Mouse (Mus musculus) naive thymus-derived CD4-positive, alpha-beta T cell, adult 2 months (primary cell): ENCODE data around the gene Tbc1d16.

Experiments used
- DNase-seq: peaks from one replicate; pipeline ENCODE4 v3.0.0-alpha.2; 2011; ENCODE audit warnings: low read depth

Gene Tbc1d16

GRCm38 (mm10) chr11:119236354-119236753, 8.1 kb upstream of the Tbc1d16 start:
- no peak for DNase-seq

GRCm38 (mm10) chr11:119235596-119235995, 7.3 kb upstream of the Tbc1d16 start:
- DNase-seq: peak; percentile 87

GRCm38 (mm10) chr11:119234770-119235169, 6.5 kb upstream of the Tbc1d16 start:
- DNase-seq: no peak

- DNase-seq: peak; percentile 85
Observed at GRCm38 (mm10) chr11:119228846-119229626, 737 bp upstream of the Tbc1d16 start.

- no peak for DNase-seq
Observed at GRCm38 (mm10) chr11:119227591-119227990, 708 bp downstream of the Tbc1d16 start.

- no peak for DNase-seq
Observed at GRCm38 (mm10) chr11:119225634-119226033, 2.7 kb downstream of the Tbc1d16 start.

GRCm38 (mm10) chr11:119224926-119225325, 3.4 kb downstream of the Tbc1d16 start:
- DNase-seq: no peak

- no peak for DNase-seq
Observed at GRCm38 (mm10) chr11:119223124-119223890, 5.0 kb downstream of the Tbc1d16 start.

GRCm38 (mm10) chr11:119221812-119222510, 6.3 kb downstream of the Tbc1d16 start:
- DNase-seq: no peak

GRCm38 (mm10) chr11:119219816-119220465, 8.4 kb downstream of the Tbc1d16 start:
- no peak for DNase-seq

- DNase-seq: no peak
Observed at GRCm38 (mm10) chr11:119217861-119218260, 10.4 kb downstream of the Tbc1d16 start.

- DNase-seq: no peak
Observed at GRCm38 (mm10) chr11:119215905-119216507, 12.3 kb downstream of the Tbc1d16 start.

- DNase-seq: no peak
Observed at GRCm38 (mm10) chr11:119215038-119215904, 13.0 kb downstream of the Tbc1d16 start.

- no peak for DNase-seq
Observed at GRCm38 (mm10) chr11:119213166-119213885, 15.0 kb downstream of the Tbc1d16 start.

- no peak for DNase-seq
Observed at GRCm38 (mm10) chr11:119211604-119212309, 16.5 kb downstream of the Tbc1d16 start.

- DNase-seq: no peak
Observed at GRCm38 (mm10) chr11:119210321-119211100, 17.8 kb downstream of the Tbc1d16 start.

- DNase-seq: no peak
Observed at GRCm38 (mm10) chr11:119209371-119210025, 18.8 kb downstream of the Tbc1d16 start.

- no peak for DNase-seq
Observed at GRCm38 (mm10) chr11:119208870-119209370, 19.4 kb downstream of the Tbc1d16 start.
